Mouse (Mus musculus): ENCODE results near the gene Slc12a8.

Gene Slc12a8

DNA sequence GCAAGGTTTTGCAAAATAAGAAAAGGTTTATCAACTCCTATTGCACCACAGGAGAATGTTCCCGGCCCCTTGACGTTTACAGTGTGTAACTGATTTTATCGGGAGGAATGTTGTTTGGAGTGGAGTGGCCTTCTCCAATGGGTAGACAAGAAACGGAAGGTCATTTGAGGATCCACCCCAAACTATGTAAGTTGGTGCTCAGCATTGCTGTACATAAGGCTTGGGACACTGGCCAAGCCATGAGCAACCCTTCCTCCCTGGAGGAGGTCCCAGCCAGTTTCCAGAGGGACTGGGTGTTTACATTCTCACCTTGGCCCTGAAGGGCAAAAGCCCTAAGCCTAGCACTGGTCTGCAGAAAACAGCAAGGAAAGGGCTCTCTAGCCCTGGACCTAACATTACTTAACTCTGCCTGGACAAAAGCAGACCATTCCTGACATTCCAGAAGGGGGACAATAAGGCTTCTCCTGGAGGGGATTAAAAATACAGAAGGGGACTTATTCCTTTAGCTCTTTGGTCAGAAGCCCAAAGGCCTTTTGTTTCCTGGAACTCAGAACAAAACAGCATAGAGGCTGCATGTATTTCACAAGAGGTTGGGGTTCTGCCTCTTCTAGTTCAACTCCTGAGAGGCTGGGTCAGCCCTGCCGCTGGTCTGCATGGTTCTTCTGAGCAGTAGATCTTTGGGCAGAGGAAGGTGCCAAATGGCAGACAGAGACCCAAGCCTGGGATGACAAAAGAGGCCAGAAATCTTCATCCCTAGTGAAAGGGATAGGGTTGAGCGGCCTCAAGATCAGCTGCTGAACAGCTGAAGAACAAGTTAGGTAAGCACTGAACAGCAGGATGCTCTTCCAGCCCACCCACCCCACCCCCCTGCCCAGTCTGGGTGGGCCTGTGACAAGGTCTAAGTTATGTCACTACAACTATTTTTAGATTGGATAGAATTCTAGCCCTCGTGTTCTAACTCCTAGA lies 159.5 kb downstream of the Slc12a8 start:
- DNase-seq: no peak

DNA sequence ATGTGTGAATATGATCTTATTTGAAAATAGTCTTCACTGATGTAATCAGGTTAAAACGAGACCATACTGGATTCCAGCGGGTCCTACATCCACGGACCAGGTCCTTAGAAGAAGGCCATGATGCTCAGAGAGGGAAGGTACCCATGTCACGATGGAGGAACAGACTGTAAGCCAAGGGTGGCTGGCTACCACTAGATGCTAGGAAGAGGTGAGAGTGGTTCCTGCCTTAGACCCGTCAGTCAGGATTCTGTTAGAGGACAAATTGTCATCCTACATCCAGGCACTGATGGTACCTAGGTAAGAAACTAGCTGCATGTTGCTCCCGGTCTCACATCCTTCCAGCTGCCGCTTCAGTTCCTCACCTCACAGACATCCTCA lies 160.2 kb downstream of the Slc12a8 start:
- no peak for DNase-seq

DNA sequence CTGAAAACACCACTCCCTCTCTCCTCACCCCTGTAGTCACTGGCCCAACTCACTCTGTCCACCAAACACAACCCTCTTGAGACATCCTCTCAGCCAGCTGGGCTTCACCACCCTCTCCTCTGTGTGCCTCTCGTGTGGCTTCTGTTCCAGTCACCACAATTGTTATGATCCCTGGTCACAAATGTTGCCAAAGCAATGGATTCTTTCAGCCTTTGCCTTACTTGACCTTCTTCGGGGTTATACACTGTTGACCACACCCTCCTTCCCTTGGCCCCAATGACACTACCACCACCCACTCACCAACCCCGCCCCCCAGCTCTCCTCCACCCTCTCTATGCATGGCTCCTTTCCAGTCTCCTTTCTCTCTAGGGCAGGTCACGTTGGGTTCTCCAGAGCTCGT lies 160.8 kb downstream of the Slc12a8 start:
- no peak for DNase-seq

DNA sequence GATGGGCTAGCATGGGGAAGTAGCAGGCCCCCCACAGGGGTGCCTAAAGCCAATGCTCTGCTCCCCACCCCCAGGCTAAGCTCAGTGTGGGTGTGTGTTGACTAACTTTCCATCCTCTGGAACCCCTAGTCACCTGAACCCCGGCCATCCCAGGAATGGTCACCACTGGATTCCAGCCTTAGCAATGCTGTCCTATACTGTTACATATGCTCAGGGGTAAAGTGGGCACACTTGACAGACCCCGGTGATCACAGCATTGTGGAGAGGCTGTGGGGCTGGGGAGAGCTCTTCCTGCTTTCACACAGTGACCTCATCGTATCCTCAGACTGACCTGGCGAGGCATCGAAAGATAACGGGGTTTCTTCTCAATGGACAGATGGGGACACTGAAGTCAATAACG lies 163.1 kb downstream of the Slc12a8 start:
- DNase-seq: no peak

DNA sequence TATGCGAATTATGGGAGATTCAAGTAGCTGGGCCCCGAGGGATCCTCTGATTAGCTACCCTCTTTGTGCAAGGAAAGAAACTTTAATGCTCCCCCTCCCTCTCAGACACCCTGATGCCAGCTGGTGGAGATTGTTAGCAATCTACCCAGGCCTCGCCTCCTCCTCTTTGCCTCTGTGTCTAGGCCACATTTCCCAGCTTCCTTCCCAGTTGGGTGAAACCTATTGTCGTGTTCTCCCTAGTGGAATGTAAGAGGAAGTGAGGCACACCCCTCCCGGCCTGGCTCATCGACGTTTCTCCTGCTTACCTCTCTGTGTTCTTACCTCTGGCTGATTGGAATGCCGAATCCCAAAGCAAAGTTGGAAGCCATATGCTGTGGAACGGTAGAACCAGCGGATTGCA lies 163.7 kb downstream of the Slc12a8 start:
- DNase-seq: no peak

DNA sequence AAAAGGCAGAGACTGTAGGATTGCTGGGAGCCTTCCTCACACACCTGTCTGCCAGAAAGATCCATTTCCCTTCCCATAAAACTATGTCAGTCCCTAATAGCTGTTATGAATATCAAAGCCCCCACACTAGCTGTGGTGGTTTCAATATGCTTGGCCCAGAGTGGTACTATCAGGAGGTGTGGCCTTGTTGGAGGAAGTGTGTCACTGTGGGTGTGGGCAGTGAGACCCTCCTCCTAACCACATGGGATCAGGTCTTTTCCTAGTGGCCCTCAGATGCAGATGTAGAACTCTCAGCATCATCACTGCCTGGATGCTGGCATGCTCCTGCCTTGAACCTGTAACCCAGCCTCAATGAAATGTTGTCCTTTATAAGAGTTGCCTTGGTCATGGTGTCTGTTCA lies 164.5 kb downstream of the Slc12a8 start:
- DNase-seq: no peak

DNA sequence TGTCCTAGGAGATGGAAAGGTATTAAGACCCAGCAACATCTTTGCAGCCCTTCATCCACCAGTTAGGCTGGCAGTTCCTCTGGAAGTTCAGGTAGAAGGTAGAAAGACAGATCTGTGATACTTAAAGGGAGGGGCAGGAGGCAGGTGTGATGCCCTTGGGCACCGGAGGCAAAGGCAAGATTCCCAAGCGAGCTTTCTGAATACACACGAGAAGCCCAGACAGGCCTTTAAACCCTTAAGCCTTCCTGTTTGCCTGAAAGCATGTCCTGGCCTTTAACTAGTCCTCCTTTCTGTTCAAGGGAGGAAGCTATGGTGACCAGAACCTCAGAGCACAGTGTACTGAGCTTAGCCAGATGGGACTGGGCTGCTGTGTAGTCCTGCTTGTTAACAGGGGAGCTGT lies 165.5 kb downstream of the Slc12a8 start:
- no peak for DNase-seq

DNA sequence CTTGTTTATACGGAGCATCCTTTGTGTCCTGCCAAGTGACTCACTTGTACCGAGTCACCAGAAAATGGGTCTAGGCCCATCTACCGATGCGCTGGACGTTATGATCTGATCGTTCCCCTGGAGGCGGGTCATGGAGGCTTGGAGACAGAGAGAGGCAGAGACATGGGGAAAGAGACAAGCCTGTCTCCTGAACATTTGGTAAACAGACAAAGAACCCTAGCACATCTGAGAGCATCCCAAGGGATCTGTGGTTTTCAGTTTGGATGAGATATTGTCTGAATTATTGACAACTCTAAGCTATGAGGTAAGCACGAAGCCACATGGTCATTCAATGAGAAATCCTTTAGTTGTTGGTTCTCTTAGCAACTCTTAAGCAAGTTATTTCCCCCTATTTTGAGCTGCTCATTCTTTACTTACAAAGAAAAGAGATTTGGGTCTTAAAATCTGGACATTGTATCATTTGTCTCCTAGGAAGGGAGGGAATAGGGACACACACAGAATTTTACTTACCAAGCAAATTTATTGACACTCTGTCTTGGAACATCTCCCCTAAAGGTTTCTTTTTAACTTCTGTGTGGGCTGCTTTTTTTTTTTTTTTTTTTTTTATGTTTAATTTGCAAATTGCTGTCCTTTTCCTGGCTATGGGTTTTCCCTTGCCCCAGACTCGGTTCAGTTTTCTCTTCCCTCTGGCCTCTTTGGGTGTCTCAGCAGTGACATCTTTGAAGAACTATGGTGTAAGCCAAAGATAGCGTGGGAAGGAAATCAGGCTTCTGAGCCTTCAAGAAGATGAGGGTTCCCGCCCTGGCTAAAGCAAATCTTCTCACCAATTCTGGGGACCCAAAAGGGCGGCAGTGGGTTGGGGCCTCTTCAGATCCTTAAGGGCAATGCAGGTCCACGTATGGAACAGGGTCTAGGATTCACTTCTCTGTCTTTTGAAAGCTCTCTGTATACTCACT lies 166.4 kb downstream of the Slc12a8 start:
- DNase-seq: peak; percentile 44

DNA sequence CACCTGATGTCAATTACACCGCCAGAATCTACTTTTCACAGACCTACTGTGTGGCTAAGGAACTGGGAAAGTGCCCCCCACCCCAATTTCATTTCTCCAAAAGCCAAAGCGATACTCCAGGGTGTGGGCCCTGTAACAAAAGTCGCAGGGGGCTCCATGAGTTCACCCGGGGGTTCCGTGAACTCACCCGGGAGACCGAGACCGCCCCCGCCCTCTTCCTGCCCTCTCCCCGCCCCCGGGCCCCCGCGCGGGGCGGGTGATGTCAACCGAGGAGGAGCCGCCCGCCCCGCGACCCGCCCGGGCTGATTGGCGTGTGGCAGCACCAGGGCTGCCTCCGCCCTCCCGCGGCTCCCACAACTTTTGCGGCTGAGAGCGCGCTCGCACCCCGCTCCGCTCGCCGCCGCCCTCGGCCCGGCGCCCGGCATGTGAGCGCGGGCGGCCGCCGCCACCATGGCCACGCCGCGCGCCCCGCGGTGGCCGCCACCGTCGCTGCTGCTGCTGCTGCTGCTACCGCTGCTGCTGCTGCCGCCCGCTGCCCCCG lies 167.1 kb downstream of the Slc12a8 start, which contains the start of gene Heg1:
TSS of gene Heg1 (plus strand) at position 209 of the 541 bp plus-strand sequence.
- DNase-seq: peak; percentile 87

DNA sequence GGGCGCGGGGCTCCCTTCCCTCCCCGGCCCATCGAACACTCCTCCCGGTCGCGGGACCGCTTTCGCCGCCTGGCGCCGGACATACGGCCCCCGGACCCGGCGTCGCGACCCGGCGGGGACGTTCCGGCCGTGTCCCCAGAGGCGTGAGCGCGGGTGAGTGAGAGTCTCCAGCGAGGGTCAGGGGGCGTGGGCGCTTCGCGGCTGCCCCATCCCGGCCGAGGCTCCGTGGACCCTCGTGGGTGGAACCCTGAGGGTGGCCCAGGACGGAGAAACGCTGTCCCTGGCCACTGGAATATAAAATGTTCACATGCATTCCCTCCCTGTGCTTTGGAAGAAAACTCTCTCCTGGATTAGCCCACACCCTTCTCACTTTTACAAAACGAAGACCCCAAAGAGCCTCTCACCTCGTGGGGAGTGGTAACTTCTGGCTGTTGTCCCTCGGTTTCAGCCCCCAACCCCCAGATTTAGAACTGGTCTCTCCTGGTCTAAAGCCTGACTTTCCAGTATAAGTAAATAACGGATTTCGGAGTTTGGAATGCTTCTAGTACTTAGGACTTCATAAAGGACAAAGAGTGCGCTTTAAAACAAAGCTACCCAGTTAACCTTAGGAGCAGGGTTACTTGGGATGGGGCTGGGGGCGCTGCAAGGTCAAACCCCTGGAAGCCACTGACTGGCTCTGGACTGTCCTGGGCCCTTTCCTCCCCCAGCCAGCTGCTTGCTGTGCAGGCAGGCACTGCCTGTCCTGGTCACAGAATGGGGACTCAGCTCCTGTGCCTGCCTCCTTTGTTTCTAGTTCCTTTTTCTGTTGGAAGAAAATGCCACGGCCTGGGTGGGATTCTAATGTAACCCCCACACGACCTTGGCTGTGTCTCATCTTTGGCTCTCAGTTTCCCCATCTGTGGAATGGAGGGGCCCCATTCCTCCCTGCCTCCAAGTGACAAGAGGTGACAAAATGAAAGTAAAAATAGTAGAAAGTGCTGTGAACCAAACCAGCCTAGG lies 167.9 kb downstream of the Slc12a8 start:
- DNase-seq: peak; percentile 60

DNA sequence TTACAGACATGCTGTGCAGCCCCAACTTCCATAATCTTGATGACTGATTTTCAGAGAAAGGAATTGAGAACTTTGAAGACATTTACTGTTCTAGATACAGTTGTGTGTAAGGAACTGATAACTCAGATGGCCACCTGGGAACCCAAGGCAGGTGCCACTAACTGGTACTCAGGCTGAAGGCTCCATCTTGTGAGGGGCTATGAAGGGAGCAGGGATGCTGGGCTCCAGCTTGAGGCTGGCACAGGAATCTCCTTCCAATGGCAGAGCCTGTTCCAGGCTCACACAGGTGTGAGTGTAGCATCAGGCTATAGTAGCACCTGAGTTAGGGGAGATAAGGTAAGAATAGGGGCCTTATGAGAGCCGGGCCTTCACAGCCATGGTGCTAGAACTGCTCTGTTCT lies 168.9 kb downstream of the Slc12a8 start:
- no peak for DNase-seq

DNA sequence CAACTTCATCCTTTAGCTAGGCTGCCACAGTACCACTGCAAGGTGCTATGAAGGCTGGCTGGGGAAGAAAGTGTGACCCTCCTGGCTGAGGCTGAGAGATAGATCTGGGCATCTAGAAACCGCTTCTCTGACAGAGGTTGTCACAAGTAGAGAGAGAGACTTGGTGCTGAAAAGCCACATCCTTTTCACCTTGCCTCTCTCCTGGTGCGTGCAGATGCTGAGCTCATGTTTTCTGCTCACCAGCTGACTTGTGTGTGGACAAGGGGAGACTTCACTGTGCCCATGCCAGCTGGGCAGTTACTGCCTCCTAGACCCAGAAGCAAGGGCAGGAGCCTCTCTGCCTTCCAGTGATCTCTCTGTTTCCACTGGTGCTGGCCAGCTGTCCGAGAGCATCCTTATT lies 170.6 kb downstream of the Slc12a8 start:
- no peak for DNase-seq

DNA sequence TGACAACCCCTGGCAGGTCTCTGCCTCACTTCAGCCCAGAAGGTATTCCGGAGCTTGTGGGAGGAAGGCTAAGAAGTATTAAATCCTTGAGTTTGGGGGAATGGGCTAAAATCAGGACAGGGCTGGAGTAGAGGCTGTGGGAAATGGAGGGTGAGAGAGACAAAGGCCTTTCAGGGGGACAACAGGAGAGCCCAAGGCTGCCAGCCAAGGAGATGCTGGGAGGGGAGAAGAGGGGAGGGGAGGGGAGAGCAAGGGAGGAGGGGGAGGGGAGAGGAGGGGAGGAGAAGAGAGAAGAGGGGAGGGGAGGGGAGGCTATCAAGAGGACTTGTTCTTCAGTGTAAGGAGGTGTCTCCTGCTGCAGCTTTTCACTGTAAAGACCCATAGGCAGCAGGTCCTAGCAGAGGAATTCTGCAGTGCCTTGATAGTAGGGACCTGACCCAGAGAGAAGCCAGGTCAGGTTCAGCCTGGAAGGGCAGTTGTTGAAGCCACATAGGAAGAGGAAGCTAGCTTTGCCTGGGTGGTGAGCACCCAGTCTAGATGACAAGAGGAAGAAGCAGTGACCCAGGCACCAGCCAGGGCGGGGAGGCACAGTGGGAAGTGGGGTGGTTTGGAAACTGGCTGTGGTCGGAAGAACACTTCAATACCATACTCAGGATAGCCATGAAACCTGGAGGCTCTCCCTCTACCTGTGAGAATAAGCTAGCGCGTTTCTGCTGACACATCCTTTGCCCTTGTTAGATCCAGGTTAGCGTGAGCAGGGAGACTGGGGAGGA lies 174.0 kb downstream of the Slc12a8 start:
- DNase-seq: no peak

DNA sequence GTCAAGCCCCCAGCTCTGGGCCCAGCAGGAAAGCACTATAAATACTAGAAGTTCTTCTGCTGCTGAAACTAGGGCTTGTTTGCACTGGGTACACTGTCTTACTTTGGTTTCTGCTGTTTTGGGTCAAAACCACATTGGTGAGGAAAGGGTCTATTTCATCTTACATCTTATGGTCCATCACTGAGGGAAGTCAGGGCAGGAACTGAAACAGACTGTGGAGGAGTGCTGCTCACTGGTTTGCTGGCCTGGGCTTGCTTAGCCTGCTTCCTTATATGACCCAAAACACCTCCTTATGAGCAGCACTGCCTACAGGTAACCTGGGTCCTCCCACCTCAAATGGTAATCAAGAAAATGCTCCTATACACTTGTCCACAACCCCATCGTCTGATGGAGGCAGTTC lies 176.4 kb downstream of the Slc12a8 start:
- no peak for DNase-seq

DNA sequence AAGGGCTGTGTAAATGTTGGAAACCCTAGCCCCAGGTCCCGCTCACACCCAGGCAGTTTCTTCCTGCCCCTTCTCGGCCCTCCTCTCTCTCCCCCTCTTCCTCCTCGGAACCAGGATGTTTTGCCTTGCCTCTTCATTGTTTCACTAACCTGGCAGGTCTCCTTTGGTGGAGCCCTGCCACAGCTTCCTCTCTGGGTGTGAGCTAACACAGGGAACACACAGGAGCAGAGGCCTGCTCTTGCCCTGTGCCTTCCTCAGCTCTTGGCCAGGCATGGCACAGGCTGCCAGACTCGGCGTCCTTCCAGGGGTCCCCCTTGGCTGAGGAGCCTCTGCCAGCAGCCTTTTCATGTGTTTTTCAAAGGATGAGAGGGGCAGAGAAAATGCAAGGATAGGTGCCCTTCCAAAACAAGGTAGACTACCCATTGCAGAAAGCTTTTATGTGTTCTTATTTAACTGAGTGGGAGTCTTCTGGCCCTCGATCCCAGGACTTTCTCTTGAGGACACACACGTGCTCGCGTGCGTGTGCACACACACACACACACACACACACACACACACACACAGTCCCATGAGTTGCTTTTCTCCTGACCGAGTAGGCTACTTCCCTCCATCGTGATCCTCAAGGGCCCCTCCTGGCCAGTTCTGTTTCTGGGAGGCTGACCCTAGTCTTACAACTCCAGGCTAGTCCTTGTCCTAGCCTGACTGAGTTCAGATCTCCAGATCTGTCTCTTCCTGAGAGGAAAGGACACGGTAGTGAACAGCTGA lies 179.9 kb downstream of the Slc12a8 start:
- DNase-seq: no peak

DNA sequence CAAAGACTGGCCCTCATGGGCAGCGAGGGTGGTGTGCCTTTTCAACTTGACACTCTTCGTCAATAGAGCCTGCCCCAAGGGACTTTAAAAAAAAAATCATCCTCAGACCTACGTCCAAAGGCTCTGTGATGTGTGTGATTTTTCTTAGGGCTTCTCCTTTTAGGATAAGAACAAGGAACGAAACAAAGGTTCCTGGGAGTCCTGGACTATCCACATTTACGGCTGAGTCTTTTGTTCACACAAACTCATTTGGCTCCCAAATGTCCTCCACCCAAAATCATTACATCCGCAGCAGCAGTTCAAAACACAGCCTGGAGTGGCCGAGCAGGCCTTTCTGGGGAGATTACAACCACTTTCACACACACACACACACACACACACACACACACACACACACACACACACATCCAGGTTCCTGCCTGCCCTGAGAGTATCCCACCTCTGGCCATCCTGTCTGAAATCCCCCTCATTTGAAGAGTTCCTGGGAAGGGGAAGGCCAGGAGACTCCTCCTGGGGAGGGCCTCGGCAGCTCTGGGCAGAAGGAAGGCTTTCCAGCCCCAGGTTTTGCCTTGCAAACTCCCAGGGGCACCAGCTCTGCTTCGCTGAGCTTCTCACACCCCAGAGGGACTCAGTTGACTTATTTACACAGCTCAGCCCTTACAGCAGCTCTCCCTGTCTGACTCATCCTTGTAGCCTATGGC lies 180.6 kb downstream of the Slc12a8 start:
- no peak for DNase-seq

DNA sequence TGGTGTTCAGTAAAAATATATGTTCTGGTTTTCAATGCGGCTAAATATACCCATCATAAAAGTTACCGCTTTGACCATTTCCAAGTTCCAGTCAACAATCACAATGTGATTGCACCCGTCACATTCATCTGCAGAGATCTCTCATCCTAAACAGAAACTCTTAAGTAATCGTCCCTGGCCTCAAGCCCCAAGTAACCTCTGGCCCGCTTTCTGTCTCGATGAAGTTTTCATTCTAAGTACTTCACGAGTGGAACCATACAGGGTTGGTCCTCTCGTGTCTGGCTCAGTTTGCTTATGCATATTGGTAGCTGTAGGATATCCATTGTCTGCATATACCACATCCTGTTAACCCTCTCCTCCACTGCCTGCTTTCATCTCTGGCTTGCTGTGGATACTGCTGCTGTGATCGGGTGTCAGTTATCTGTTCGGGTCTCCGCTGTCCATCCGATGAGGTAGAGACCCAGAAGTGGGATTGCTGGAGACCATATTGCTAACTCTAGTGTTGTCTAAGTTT lies 181.2 kb downstream of the Slc12a8 start:
- DNase-seq: no peak

DNA sequence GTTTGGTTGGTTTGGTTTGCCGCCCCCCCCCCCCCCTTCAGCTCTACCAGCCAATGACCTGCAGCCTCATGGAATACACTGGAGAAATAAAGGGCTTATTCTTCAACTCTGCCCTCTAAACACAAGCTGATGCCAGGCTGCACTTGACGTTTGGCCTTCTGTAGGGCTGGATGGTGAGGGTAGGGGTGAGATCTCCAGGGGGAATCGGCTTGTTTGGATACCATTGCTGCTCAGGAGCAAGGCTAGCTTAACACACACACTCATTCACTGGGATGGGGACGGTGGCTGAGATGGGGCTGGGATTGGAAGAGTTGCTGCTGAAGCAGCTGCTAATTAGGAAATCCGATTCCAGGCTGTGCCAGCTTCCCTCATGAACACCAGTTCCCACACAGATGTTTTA lies 183.5 kb downstream of the Slc12a8 start:
- DNase-seq: no peak

DNA sequence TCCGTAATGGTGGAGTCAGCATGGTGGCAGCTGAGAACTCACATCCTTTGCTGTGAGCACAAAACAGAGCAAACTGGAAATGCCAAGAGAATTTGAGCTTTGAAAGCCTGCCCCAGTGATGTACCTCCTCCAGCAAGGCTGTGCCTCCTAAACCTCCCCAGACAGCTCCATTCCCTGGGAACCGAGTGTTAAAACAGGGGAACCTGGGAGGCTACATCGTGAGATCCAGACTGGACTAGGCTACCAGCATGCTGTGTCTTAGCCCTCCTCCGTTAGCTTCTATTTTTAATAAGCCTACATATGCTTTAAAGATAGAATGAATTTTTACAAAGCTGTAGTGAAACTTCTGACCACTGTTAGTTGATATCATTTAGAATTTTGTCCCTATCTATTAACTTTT lies 184.7 kb downstream of the Slc12a8 start:
- DNase-seq: no peak

DNA sequence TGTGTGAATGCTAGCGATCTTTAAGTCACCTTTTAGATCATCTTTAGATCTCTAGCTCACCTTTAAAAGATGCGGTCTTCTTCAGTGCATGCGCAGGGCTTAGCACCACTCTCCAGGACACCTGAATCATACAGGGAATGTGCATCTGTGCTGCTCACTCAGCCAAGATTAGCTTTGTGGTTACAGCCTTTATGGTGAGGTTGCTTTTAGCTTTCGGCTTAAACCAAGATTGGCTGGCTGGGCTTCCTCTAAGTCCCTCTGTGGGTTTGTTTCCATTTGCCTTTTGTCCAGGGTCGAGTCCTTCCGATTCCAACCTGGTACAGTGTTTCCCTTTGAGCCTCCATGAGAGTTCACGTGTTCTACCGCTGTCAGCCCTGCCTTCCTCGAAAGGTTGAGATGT lies 187.2 kb downstream of the Slc12a8 start:
- no peak for DNase-seq
